Mouse (Mus musculus): Measurements from ENCODE around the gene Fem1b. TPM values are rescaled to one million over a fixed set of nuclear protein-coding genes. Genes with fewer than 3 reads are reported as not detected.

Fem1b gene
- polyA plus RNA-seq, 1 experiment = 4.7 TPM

DNA sequence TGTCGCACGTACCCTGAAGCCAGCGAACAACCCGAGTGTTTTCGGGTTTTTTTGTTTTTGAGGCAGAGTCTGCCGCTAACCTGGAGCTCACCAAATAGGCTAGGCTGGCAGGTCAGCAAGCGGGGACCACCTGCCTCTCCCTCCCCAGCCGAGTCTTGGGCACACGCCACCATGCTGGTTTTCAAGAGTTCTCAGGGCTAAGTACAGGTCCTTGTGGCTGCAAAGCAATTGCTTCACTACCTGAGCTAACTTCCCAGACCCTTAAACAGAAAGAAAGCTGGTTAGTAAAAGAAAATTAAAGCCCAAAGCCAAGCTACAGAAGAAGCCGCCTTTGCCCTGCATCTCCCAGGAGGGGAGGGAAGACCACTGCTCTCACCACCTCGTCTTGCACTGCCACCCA is 61.4 kb downstream of the Fem1b start:
- Histone ChIP-seq H3K27ac (ENCODE audit: insufficient read depth, low read depth, low read length) (no peak overlapping the region), H3K4me3 (ENCODE audit: low read depth, low read length) (no peak overlapping the region), H3K4me1 (ENCODE audit: control insufficient read depth, insufficient read depth, insufficient read length, low read length) (no peaks in the 10 kb centered on the region), H3K27me3 (ENCODE audit: control insufficient read depth, insufficient read depth, low read length) (no peaks in the 10 kb centered on the region), H3K36me3 (ENCODE audit: control insufficient read depth, insufficient read depth, low read length) (no peaks in the 10 kb centered on the region)
- TF ChIP-seq POLR2A (IDR thresholded peaks at IDR 0.05; ENCODE audit: low read depth, low read length) (no peak), CTCF (IDR thresholded peaks at IDR 0.05; ENCODE audit: extremely low read depth, insufficient read length, insufficient replicate concordance, low read depth, low read length) (no peak)
- 86% methylated on average over 11 of the region's 11 CpGs for WGBS

DNA sequence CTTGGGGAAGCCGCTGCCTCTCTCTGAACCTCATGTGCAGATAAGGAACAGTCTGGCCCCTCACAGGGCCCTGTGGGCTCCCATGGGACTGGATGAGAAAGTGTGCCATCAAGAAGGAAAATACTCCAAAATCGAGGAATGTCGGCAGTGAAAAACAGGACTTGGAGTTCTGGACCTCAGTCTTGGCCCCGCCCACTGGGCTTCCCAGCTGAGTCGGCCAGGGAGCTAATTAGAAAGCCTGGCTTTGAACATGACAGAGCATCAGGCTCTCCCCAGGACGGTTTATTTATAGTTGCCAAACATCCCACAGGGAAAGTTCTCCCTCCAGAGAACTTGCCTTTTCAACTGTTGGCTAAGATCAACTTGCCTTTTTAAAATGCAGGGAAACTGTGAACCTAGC is 62.1 kb downstream of the Fem1b start:
- Histone ChIP-seq H3K36me3 (ENCODE audit: control insufficient read depth, insufficient read depth, low read length) (no peaks in the 10 kb centered on the region), H3K27ac (ENCODE audit: insufficient read depth, low read depth, low read length) (no peak overlapping the region), H3K4me3 (ENCODE audit: low read depth, low read length) (no peak overlapping the region), H3K27me3 (ENCODE audit: control insufficient read depth, insufficient read depth, low read length) (no peaks in the 10 kb centered on the region), H3K4me1 (ENCODE audit: control insufficient read depth, insufficient read depth, insufficient read length, low read length) (no peaks in the 10 kb centered on the region)
- WGBS = 56% methylated on average over 6 of the region's 6 CpGs
- no peak for TF ChIP-seq CTCF (IDR thresholded peaks at IDR 0.05; ENCODE audit: extremely low read depth, insufficient read length, insufficient replicate concordance, low read depth, low read length)
- no peak for TF ChIP-seq POLR2A (IDR thresholded peaks at IDR 0.05; ENCODE audit: low read depth, low read length)

DNA sequence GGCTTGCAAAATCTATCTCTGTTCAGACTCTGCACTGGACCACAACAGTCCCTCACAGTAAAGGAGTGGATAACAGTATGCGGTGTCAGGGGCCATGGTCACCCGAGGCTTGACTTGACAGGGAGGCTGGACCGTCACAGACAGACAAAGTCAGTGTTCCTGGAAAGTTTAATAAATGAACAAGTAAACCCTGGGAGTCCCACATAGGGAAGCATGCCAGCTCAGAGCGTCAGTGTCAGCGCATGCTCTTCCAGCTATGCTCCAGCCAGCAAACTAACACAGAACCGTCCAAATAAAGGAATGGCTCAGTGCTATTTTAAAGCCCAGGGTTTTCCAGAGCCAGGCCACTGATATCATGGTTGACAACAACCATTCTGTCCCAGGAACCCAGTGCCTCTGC is 65.1 kb downstream of the Fem1b start:
- H3K27me3 ChIP-seq (ENCODE audit: control insufficient read depth, insufficient read depth, low read length) = peaks cover 5% of the 10 kb centered on the region; the same call in 1 of the 2 replicates
- TF ChIP-seq POLR2A (IDR thresholded peaks at IDR 0.05; ENCODE audit: low read depth, low read length) = no peak
- TF ChIP-seq CTCF (IDR thresholded peaks at IDR 0.05; ENCODE audit: extremely low read depth, insufficient read length, insufficient replicate concordance, low read depth, low read length) = no peak
- WGBS = 63% methylated on average over 6 of the region's 6 CpGs
- no peaks in the 10 kb centered on the region for H3K36me3 ChIP-seq (ENCODE audit: control insufficient read depth, insufficient read depth, low read length)
- H3K4me3 ChIP-seq (ENCODE audit: low read depth, low read length) = no peak overlapping the region
- no peaks in the 10 kb centered on the region for H3K4me1 ChIP-seq (ENCODE audit: control insufficient read depth, insufficient read depth, insufficient read length, low read length)
- H3K27ac ChIP-seq (ENCODE audit: insufficient read depth, low read depth, low read length) = no peak overlapping the region

DNA sequence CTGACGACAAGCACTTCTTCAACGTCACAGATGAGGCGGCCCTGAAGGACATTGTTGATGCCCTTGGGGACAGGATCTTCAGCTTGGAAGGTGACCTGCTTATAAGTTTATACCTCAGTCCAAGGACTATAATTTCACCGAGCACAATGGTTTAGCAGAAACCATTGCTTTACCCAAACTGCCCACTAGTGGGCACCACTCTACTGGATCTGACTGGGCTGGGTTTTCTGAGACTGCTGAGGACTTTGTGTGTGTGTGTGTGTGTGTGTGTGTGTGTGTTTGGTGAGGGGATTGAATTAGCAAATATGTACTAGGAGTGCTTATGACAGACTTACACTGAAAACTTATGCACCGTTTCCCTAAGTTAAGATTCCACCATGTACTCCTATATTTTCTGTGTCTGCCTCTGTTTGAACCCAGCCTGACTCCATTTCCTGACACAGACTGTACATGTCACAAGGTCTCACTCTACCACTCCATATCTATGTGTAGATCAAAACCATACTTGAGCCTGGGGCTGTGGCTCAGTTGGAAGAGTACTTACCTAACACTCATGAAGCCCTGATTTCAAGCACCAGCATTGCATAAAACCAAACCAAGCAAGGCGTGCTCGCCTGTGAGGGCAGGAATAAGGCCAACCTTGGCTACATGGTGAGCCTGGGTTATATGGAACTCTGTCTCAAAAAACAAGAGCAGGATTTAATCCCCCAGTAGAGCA is 67.0 kb downstream of the Fem1b start:
- peaks cover 5% of the 10 kb centered on the region; the same call in 1 of the 2 replicates for H3K27me3 ChIP-seq (ENCODE audit: control insufficient read depth, insufficient read depth, low read length)
- TF ChIP-seq POLR2A (IDR thresholded peaks at IDR 0.05; ENCODE audit: low read depth, low read length) = no peak
- peak; percentile 58; the same call in 1 of the 2 replicates for TF ChIP-seq CTCF (IDR thresholded peaks at IDR 0.05; ENCODE audit: extremely low read depth, insufficient read length, insufficient replicate concordance, low read depth, low read length)
- H3K4me1 ChIP-seq (ENCODE audit: control insufficient read depth, insufficient read depth, insufficient read length, low read length) = no peaks in the 10 kb centered on the region
- 51% methylated on average over 7 of the region's 7 CpGs for WGBS
- H3K36me3 ChIP-seq (ENCODE audit: control insufficient read depth, insufficient read depth, low read length) = no peaks in the 10 kb centered on the region
- no peak overlapping the region for H3K4me3 ChIP-seq (ENCODE audit: low read depth, low read length)
- no peak overlapping the region for H3K27ac ChIP-seq (ENCODE audit: insufficient read depth, low read depth, low read length)

Other genes starting within 250 kb of the Fem1b start
- gene Itga11, start 134.1 kb downstream of the Fem1b start, polyA plus RNA-seq (2012; rRNA removed) = 1.5 and 3.8 TPM in 2 replicates
- gene Cln6, start 26.9 kb upstream of the Fem1b start, polyA plus RNA-seq (2012; rRNA removed) = 25.0 and 51.2 TPM in 2 replicates
- 73.8 and 101 TPM in 2 replicates for gene Calml4, start 46.1 kb upstream of the Fem1b start, polyA plus RNA-seq (2012; rRNA removed)
- gene Pias1, start 176.0 kb upstream of the Fem1b start, polyA plus RNA-seq (2012; rRNA removed) = 3.9 and 9.9 TPM in 2 replicates